Mouse (Mus musculus) brain, embryonic 14.5 days (tissue): ENCODE measurements around the gene Maco1.

ENCODE experiments used
- CTCF ChIP-seq: fragments of 200-500 bp; IDR thresholded peaks from 2 replicates; pipeline ENCODE4 v1.5.1; 2012; ENCODE audit warnings: inconsistent platforms, mild to moderate bottlenecking, moderate library complexity, borderline replicate concordance; ENCODE audit not compliant: insufficient read depth, insufficient read length; ENCODE audit errors: extremely low read depth
- POLR2A ChIP-seq: fragments of 200-500 bp; IDR thresholded peaks from 2 replicates; pipeline ENCODE4 v1.6.1; 2012; ENCODE audit warnings: mild to moderate bottlenecking, inconsistent platforms, borderline replicate concordance; ENCODE audit not compliant: poor library complexity, insufficient read depth, insufficient read length, severe bottlenecking; ENCODE audit errors: extremely low read depth

GRCm38 (mm10) chr4:134752911-134753426 lies 100.2 kb downstream of the Maco1 start:
- TF ChIP-seq CTCF (no peak), POLR2A (no peak)
